Mouse (Mus musculus) midbrain, embryonic 12.5 days (tissue): ENCODE measurements at regions not wholly inside any gene's neighbourhood (a gene's known extent, or its start where the extent isn't known, plus 50 kb on each side); places are given as distances from the start of the nearest gene placed in this dataset.

ENCODE experiments used
- ATAC-seq: fragments of 200-750 bp; cut with Nextera tagmentation; 2 replicates; pipeline ENCODE4 v1.8.0; 2017; ENCODE audit warnings: low read depth, moderate TSS enrichment, moderate library complexity; ENCODE audit not compliant: low FRiP score
- H3K27ac ChIP-seq: fragments of 300-500 bp; sonication (generic); replicated peaks from 2 replicates; pipeline ENCODE4 v1.5.1; 2016; ENCODE audit warnings: mild to moderate bottlenecking
- H3K27me3 ChIP-seq: fragments of 300-500 bp; sonication (generic); 2 replicates; pipeline ENCODE4 v1.6.1; 2016; ENCODE audit warnings: mild to moderate bottlenecking
- H3K36me3 ChIP-seq: fragments of 300-500 bp; sonication (generic); 2 replicates; pipeline ENCODE4 v1.6.1; 2016
- H3K4me1 ChIP-seq: fragments of 300-500 bp; sonication (generic); 2 replicates; pipeline ENCODE4 v1.6.1; 2016
- H3K4me2 ChIP-seq: fragments of 300-500 bp; sonication (generic); replicated peaks from 2 replicates; pipeline ENCODE4 v1.6.1; 2016; ENCODE audit warnings: mild to moderate bottlenecking, moderate library complexity
- H3K4me3 ChIP-seq: fragments of 300-500 bp; sonication (generic); 2 replicates; pipeline ENCODE4 v1.5.1; 2016; ENCODE audit warnings: mild to moderate bottlenecking
- H3K9ac ChIP-seq: fragments of 300-500 bp; sonication (generic); replicated peaks from 2 replicates; pipeline ENCODE4 v1.6.1; 2016; ENCODE audit warnings: mild to moderate bottlenecking, moderate library complexity
- H3K9me3 ChIP-seq: fragments of 300-500 bp; sonication (generic); 2 replicates; pipeline ENCODE4 v1.6.1; 2016; ENCODE audit warnings: mild to moderate bottlenecking
- WGBS: fragments of 180-500 bp; shearing (Covaris S2); methylation state at CpG from one replicate; pipeline ENCODE4 v1.1.7; 2016; 5-methylcytosine and 5-hydroxymethylcytosine counted together

GRCm38 (mm10) chr9:46423184-46423967 is 103.6 kb upstream of the 4931429L15Rik start:
- 0 out of 2 replicates have a peak, but pooled peaks cover 6% of the 10 kb centered on the region for H3K27me3 ChIP-seq
- H3K27ac ChIP-seq: no peak overlapping the region
- no peaks in the 10 kb centered on the region for H3K9me3 ChIP-seq
- H3K9ac ChIP-seq: no peak overlapping the region
- no peaks in the 10 kb centered on the region for H3K36me3 ChIP-seq
- H3K4me3 ChIP-seq: no peak overlapping the region
- no peak for ATAC-seq
- H3K4me1 ChIP-seq: no peaks in the 10 kb centered on the region
- no peak overlapping the region for H3K4me2 ChIP-seq
- WGBS: 81% methylated on average over 12 of the region's 12 CpGs

GRCm38 (mm10) chr9:46421688-46422274 is 102.0 kb upstream of the 4931429L15Rik start:
- H3K9ac ChIP-seq: no peak overlapping the region
- H3K4me3 ChIP-seq: no peak overlapping the region
- no peaks in the 10 kb centered on the region for H3K4me1 ChIP-seq
- no peaks in the 10 kb centered on the region for H3K9me3 ChIP-seq
- H3K27ac ChIP-seq: no peak overlapping the region
- no peak overlapping the region for H3K4me2 ChIP-seq
- ATAC-seq: no peak
- no peaks in the 10 kb centered on the region for H3K36me3 ChIP-seq
- 33% methylated on average over 7 of the region's 7 CpGs for WGBS
- H3K27me3 ChIP-seq: 0 out of 2 replicates have a peak, but pooled peaks cover 6% of the 10 kb centered on the region

GRCm38 (mm10) chr9:46411686-46412085 is 91.9 kb upstream of the 4931429L15Rik start:
- Histone ChIP-seq H3K4me1 (no peaks in the 10 kb centered on the region), H3K36me3 (no peaks in the 10 kb centered on the region), H3K9me3 (peaks cover 7% of the 10 kb centered on the region), H3K4me2 (no peak overlapping the region), H3K27ac (no peak overlapping the region), H3K4me3 (no peak overlapping the region), H3K9ac (no peak overlapping the region), H3K27me3 (peaks cover 6% of the 10 kb centered on the region; the same call in 1 of the 2 replicates)
- 85% methylated on average over 10 of the region's 10 CpGs for WGBS
- ATAC-seq: no peak

DNA sequence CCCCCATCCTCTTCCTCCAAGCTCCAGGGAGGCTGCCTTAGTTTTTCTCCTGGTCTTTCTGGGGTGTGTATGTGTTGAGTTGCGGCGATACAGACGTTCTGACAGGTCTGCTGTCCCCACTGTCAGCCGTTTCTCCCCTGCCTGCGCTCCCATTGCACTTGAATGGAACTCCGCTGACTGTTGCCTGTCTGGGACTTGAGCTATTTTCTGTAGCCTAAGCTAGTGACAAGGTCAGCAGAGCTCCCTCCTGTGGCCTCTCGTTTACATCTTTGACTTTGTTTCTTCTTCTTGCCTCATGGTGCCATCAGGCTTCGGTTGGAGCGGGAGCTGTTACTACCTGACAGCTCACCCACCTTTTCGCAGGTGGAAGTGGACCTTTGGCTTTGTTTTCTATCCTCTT is 89.0 kb upstream of the 4931429L15Rik start:
- H3K36me3 ChIP-seq: no peaks in the 10 kb centered on the region

DNA sequence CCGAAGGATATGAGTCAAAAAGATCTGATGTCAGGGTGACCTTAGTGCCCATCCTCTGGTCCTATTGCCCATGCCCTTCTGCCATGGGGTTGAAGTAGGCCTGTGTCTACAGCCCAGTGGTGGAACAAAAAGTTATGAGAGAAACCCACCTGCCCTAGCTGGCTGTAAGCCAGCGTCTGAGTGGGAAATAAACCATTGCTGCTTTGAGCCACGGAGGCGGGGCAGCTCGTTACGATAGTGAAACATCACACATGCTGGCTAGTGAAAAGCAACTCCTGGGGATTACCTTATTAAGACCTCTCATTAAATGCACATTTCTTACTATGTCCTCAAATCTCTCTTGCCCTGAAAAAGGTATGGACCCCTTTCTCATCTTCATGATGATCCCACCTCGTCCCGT is 86.8 kb upstream of the 4931429L15Rik start:
- Histone ChIP-seq H3K9ac (no peak overlapping the region), H3K27me3 (no peaks in the 10 kb centered on the region), H3K27ac (no peak overlapping the region), H3K4me2 (no peak overlapping the region), H3K4me1 (no peaks in the 10 kb centered on the region), H3K4me3 (no peak overlapping the region), H3K36me3 (no peaks in the 10 kb centered on the region), H3K9me3 (no peaks in the 10 kb centered on the region)
- no peak for ATAC-seq
- 82% methylated on average over 8 of the region's 8 CpGs for WGBS

More for the DNA sequence above, 89.0 kb upstream of the 4931429L15Rik start:
- Histone ChIP-seq H3K9ac (no peak overlapping the region), H3K9me3 (peaks cover 7% of the 10 kb centered on the region), H3K4me2 (no peak overlapping the region), H3K27me3 (no peaks in the 10 kb centered on the region), H3K27ac (no peak overlapping the region), H3K4me3 (no peak overlapping the region), H3K4me1 (no peaks in the 10 kb centered on the region)
- 81% methylated on average over 10 of the region's 10 CpGs for WGBS
- ATAC-seq: no peak

- Histone ChIP-seq H3K27me3 (peaks cover 30% of the 10 kb centered on the region), H3K4me3 (no peak overlapping the region), H3K9ac (no peak overlapping the region), H3K9me3 (no peaks in the 10 kb centered on the region), H3K27ac (no peak overlapping the region), H3K4me1 (peaks cover 8% of the 10 kb centered on the region), H3K4me2 (no peak overlapping the region), H3K36me3 (no peaks in the 10 kb centered on the region)
- ATAC-seq: no peak
- WGBS: 89% methylated on average over 7 of the region's 7 CpGs
These were observed 76.8 kb upstream of the 4931429L15Rik start for GRCm38 (mm10) chr9:46396591-46396990.

DNA sequence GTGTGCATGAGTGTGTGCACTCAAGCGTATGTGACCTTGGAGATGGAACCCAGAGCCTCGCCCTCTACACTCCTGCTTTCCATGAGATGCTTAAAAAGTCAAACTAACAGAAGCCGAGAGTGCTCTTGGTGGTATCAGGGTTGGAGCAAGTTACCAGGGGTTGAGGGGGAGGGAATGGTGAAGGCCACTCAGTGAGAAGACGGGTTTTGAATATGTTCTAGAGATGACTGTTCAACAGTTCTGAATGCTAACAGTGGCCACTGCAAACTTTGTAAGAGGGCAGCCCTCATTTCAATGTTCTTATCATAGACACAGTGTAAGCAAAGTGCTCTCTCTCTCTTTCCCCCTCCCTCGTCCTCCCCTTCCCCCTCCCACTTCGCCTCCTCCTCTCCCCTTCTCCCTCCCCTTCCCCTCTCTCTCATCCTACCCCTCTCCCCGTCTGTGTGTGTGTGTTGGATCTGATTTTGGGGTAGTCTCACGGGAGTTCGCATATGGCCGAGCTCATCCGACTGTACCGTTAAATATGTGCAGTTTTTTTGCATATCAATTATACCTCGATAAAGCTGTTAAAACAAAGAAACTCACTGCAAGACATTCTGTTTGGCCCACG is 75.5 kb upstream of the 4931429L15Rik start:
- H3K36me3 ChIP-seq: no peaks in the 10 kb centered on the region
- H3K4me1 ChIP-seq: peaks cover 8% of the 10 kb centered on the region
- no peak for ATAC-seq
- peaks cover 43% of the 10 kb centered on the region for H3K27me3 ChIP-seq
- H3K27ac ChIP-seq: no peak overlapping the region
- no peak overlapping the region for H3K4me2 ChIP-seq
- WGBS: 58% methylated on average over 14 of the region's 14 CpGs
- H3K4me3 ChIP-seq: no peak overlapping the region
- H3K9ac ChIP-seq: no peak overlapping the region
- no peaks in the 10 kb centered on the region for H3K9me3 ChIP-seq

- 78% methylated on average over 7 of the region's 7 CpGs for WGBS
- Histone ChIP-seq H3K27ac (no peak overlapping the region), H3K27me3 (peaks cover 47% of the 10 kb centered on the region), H3K36me3 (no peaks in the 10 kb centered on the region), H3K4me2 (no peak overlapping the region), H3K9ac (no peak overlapping the region), H3K4me3 (no peak overlapping the region), H3K4me1 (peaks cover 14% of the 10 kb centered on the region), H3K9me3 (no peaks in the 10 kb centered on the region)
- ATAC-seq: no peak
These were observed 74.5 kb upstream of the 4931429L15Rik start for GRCm38 (mm10) chr9:46394239-46394638.

DNA sequence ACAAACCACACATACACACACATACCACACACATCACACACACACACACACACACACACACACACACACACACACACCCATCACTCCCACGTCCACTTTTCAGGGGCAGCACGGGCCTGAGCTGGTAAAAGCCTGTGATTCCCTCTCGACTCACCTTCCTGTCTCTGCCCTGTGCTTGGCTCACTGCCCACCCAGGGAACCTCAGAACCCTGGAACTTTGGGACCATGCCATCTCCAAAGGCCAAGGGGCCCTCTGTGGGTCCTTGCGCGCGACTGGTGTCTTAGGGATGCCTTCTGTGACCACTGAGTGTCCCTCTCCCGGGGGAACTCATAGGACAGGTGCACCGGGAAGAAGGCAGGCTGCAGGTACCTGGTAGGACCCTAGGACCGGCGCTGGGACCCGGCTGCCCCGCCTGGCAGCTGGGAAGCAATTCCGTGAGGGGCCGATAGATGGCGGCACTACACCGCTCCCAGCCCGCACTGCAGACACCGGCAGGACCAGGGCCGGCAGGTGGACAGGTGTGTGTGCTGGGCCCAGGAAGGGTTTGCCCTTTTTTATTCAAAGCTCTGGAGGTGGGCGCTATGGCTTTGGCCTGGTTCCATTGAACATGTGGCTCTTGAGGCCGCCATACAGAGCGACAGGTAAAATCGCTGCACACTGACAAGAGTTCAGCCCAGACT is 73.0 kb upstream of the 4931429L15Rik start:
- ATAC-seq: no peak
- 7% methylated on average over 23 of the region's 23 CpGs for WGBS
- no peaks in the 10 kb centered on the region for H3K36me3 ChIP-seq
- no peaks in the 10 kb centered on the region for H3K9me3 ChIP-seq
- H3K9ac ChIP-seq: 0 out of 2 replicates have a peak overlapping the region, but pooled peaks have one; percentile 4
- peaks cover 25% of the 10 kb centered on the region for H3K4me1 ChIP-seq
- no peak overlapping the region for H3K27ac ChIP-seq
- peak overlapping the region; percentile 25 for H3K4me2 ChIP-seq
- no peak overlapping the region; the same call in 1 of the 2 replicates for H3K4me3 ChIP-seq
- peaks cover 41% of the 10 kb centered on the region for H3K27me3 ChIP-seq

- Histone ChIP-seq H3K4me3 (peak overlapping the region; percentile 42), H3K4me1 (peaks cover 25% of the 10 kb centered on the region), H3K36me3 (no peaks in the 10 kb centered on the region), H3K27ac (peak overlapping the region; percentile 70), H3K9me3 (no peaks in the 10 kb centered on the region), H3K4me2 (peak overlapping the region; percentile 72), H3K9ac (peak overlapping the region; percentile 68), H3K27me3 (peaks cover 35% of the 10 kb centered on the region)
- ATAC-seq: peak; percentile 50; the same call in 1 of the 2 replicates
- 5% methylated on average over 9 of the region's 9 CpGs for WGBS
These were observed 70.0 kb upstream of the 4931429L15Rik start for GRCm38 (mm10) chr9:46389741-46390140.

DNA sequence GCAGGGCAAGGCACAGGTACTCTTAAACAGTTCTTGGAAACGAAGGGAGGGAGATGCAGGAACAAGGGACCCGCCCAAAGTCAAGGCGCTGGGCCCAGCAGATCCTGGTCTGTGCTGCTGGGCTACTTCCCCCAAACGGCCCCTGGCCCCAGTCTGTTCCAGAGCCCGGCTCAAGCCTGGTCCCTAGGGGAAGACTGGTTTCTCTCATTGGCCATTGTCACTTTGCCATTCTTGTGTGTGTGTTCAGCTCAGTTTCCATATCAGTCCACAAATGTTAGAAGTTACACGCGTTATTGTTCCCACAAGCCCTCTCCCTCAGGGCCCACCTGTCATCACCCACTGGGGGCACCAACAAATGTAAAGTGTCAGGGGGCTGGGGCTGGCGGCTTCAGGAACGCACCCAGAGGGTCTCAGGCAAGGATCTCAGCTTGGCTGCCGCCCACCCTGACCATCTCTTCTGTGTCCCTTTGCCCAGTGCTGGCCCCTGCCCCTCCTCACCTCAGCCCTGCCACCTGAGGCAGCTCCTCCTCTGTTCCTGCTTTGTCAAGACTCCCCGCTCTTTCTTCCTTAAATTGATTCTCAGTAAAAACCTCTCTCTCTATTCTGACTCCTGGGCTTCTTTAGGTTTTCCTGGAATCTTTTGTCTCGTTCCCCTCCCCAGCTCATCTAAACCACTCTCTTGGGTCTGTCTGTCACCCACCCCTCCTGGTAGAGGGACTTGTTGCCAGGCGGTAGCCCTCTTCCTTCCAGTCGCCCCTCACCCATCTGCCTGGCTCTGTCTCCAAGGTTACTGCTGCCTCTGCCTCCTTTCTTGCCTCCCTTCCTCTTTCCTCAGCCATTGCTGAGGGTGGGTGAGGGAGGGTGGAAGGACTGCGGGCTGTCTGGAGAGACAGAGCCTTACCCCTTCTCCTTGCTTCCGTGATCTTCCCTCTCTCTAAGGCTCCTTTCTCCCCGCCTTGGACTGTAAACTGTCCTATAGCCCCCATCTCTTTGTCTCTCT is 69.2 kb upstream of the 4931429L15Rik start:
- no peaks in the 10 kb centered on the region for H3K9me3 ChIP-seq
- H3K9ac ChIP-seq: peak overlapping the region; percentile 68
- peaks cover 25% of the 10 kb centered on the region for H3K4me1 ChIP-seq
- peaks cover 28% of the 10 kb centered on the region for H3K27me3 ChIP-seq
- H3K4me2 ChIP-seq: peak overlapping the region; percentile 72
- H3K4me3 ChIP-seq: peak overlapping the region; percentile 42
- WGBS: 24% methylated on average over 17 of the region's 17 CpGs
- H3K27ac ChIP-seq: peak overlapping the region; percentile 70
- no peaks in the 10 kb centered on the region for H3K36me3 ChIP-seq
- ATAC-seq: peak; percentile 73
